Mouse (Mus musculus) embryonic fibroblast, embryonic 13.5 days (primary cell): ENCODE measurements around the gene Psmd13. TPM values are rescaled to one million over a fixed set of nuclear protein-coding genes. Genes with fewer than 3 reads are reported as not detected.

Experiments
- H3K27ac ChIP-seq: 2 replicates; pipeline ENCODE4 v1.5.1; 2012; ENCODE audit warnings: low read length, control low read depth, inconsistent platforms; ENCODE audit not compliant: insufficient read depth
- H3K4me1 ChIP-seq: 2 replicates; pipeline ENCODE4 v1.6.1; 2011; ENCODE audit warnings: low read length; ENCODE audit not compliant: control insufficient read depth, insufficient read depth
- H3K4me3 ChIP-seq: 2 replicates; pipeline ENCODE4 v1.5.1; 2011; ENCODE audit warnings: mild to moderate bottlenecking, control low read depth, low read length; ENCODE audit not compliant: insufficient read depth
- CTCF ChIP-seq: IDR thresholded peaks from 2 replicates; pipeline ENCODE4 v1.5.1; 2011; ENCODE audit warnings: mild to moderate bottlenecking, control low read depth, low read length, moderate library complexity, borderline replicate concordance; ENCODE audit not compliant: insufficient read depth
- POLR2A ChIP-seq: IDR thresholded peaks from 2 replicates; pipeline ENCODE4 v1.6.1; 2011; ENCODE audit warnings: low read depth, mild to moderate bottlenecking, control low read depth, low read length, moderate library complexity
- polyA plus RNA-seq: library from polyadenylated mRNA; stranded (reverse); fragments of >200 nt; gene quantifications from 2 replicates; pipeline ENCODE4 v1.2.4, GENCODE M21; 2011; ENCODE audit warnings: low read depth; ENCODE audit not compliant: missing spikeins, insufficient read length

Psmd13 gene
- polyA plus RNA-seq, 1 experiment, result 206 TPM

DNA sequence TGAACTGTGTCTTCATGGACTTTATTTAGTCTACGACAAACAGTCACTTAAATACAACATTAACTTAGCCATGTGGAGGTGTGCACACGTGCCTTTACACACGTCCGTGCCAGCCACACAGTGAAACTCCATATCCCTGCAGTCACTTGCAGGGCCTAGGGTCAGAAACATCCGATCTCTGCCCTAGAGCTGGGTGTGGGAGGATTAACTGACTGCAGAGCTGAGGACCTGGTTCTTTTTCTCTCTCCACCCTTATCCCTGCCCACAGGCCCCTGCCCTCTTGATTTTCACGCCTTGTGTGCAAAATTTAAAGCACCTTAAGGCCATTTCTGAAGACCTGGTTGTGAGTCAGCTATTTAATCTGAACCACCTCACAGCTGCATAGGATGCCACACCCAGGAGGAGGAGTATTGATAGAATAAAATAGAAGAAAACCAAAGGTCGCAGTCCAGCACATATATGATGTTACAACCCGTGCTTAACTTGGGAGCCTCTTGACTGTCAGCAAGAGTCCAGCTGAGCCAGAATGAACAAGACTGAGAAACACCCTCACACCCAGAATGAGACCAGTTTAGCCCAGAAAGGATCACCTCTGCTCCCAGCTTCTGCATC, 38.8 kb downstream of the Psmd13 start, which contains the start of gene Nlrp6:
TSS of gene Nlrp6 (plus strand) at position 485 of the 612 bp plus-strand sequence.
- TF ChIP-seq CTCF, result no peak
- no peak for TF ChIP-seq POLR2A
- Histone ChIP-seq H3K27ac (no peak within 1 kb of the TSS), H3K4me3 (no peak within 1 kb of the TSS), H3K4me1 (0 out of 2 replicates have a peak, but pooled peaks cover 2% of the 10 kb centered on the region)

- TF ChIP-seq POLR2A (no peak), CTCF (no peak)
Observed at GRCm38 (mm10) chr7:140921225-140921975, 39.6 kb downstream of the Psmd13 start.

DNA sequence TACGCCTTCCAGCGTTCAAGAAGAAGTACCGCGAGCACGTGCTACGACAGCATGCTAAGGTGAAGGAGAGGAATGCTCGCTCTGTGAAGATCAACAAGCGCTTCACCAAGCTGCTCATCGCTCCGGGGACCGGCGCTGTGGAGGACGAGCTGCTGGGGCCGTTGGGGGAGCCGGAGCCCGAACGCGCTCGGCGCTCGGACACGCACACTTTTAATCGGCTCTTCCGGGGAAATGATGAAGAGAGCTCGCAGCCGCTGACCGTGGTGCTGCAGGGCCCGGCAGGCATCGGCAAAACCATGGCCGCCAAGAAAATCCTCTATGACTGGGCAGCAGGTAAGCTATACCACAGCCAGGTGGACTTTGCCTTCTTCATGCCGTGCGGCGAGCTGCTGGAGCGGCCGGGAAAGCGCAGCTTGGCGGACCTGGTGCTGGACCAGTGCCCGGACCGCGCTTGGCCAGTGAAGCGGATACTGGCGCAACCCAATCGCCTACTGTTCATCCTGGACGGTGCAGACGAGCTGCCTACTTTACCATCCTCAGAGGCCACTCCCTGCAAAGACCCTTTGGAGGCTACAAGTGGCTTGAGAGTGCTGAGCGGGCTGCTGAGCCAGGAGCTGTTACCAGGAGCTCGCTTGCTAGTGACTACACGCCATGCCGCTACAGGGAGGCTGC, 40.8 kb downstream of the Psmd13 start:
- TF ChIP-seq CTCF (no peak), POLR2A (no peak)
- Histone ChIP-seq H3K4me3 (peak overlapping the region; percentile 10), H3K4me1 (0 out of 2 replicates have a peak, but pooled peaks cover 2% of the 10 kb centered on the region), H3K27ac (no peak overlapping the region)

More at GRCm38 (mm10) chr7:140921225-140921975, 39.6 kb downstream of the Psmd13 start:
- no peak overlapping the region for H3K4me3 ChIP-seq
- 0 out of 2 replicates have a peak, but pooled peaks cover 2% of the 10 kb centered on the region for H3K4me1 ChIP-seq
- no peak overlapping the region for H3K27ac ChIP-seq

GRCm38 (mm10) chr7:140923070-140923775, 41.5 kb downstream of the Psmd13 start:
- Histone ChIP-seq H3K27ac (no peak overlapping the region), H3K4me3 (no peak overlapping the region), H3K4me1 (0 out of 2 replicates have a peak, but pooled peaks cover 2% of the 10 kb centered on the region)
- TF ChIP-seq CTCF (no peak), POLR2A (no peak)

DNA sequence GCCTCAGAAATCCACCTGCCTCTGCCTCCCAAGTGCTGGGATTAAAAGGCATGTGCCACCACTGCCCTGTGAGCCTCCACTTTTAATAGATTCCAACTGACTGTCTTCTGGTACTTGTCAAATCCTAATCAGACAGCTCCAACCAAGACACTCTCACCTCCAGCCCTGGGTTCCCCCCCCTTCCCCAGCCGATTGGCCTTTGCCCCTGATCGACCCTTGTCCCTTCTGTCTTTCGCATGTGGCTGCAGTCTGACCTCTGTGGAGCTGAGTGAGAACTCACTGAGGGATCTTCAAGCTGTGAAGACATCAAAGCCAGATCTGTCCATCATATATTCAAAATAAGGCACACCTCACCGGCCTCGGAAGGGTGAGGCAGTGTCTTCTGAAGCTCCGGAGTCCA, 45.4 kb downstream of the Psmd13 start:
- TF ChIP-seq POLR2A, result no peak
- no peak for TF ChIP-seq CTCF
- Histone ChIP-seq H3K4me3 (no peak overlapping the region), H3K4me1 (0 out of 2 replicates have a peak, but pooled peaks cover 2% of the 10 kb centered on the region), H3K27ac (no peak overlapping the region)

DNA sequence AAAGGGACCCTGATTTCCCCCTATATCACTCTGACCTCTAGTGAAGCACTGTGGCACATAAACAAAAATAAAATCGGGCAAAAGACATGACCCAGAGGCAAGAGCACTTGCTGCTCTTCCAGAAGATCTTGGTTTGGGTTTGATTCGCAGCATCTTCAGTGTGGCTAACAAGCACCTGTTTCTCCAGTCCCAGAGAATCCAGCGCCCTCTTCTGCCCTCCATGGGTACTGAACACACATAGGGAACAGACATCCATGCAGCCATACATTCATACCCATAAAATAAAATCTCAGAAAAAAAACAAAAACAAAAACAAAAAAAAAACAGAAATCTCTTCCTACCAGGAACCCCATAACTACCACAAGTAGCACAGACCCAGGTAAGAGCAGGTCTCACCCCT, 56.7 kb downstream of the Psmd13 start:
- H3K27ac ChIP-seq, result no peak overlapping the region

DNA sequence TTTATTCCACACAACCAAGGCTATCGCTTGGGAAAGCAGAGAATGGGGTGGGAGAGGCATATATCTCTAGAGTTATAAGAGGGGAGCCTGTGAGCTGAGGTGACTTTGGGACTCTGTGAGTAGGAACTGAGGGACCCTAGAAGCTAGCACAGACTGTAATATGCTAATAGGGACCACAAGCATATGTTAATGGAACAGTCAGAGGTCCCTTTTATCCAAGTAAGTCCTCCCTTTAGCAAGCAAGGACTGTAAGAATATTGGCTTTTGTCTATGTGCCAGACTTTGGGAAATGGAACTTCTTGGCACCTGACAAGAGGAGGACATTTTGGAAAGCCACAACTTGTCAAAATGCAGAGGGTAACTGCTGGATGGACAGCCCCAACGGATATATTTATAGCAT, 57.1 kb downstream of the Psmd13 start:
- Histone ChIP-seq H3K27ac (no peak overlapping the region), H3K4me1 (peaks cover 2% of the 10 kb centered on the region; the same call in 1 of the 2 replicates), H3K4me3 (no peak overlapping the region)
- TF ChIP-seq POLR2A, result no peak

More for the DNA sequence above, 56.7 kb downstream of the Psmd13 start:
- peaks cover 2% of the 10 kb centered on the region; the same call in 1 of the 2 replicates for H3K4me1 ChIP-seq
- no peak for TF ChIP-seq CTCF
- TF ChIP-seq POLR2A, result no peak
- no peak overlapping the region for H3K4me3 ChIP-seq

GRCm38 (mm10) chr7:140939669-140940171, 58.0 kb downstream of the Psmd13 start:
- H3K4me1 ChIP-seq, result peaks cover 2% of the 10 kb centered on the region; the same call in 1 of the 2 replicates
- no peak overlapping the region for H3K27ac ChIP-seq
- no peak overlapping the region for H3K4me3 ChIP-seq
- no peak for TF ChIP-seq CTCF
- no peak for TF ChIP-seq POLR2A

DNA sequence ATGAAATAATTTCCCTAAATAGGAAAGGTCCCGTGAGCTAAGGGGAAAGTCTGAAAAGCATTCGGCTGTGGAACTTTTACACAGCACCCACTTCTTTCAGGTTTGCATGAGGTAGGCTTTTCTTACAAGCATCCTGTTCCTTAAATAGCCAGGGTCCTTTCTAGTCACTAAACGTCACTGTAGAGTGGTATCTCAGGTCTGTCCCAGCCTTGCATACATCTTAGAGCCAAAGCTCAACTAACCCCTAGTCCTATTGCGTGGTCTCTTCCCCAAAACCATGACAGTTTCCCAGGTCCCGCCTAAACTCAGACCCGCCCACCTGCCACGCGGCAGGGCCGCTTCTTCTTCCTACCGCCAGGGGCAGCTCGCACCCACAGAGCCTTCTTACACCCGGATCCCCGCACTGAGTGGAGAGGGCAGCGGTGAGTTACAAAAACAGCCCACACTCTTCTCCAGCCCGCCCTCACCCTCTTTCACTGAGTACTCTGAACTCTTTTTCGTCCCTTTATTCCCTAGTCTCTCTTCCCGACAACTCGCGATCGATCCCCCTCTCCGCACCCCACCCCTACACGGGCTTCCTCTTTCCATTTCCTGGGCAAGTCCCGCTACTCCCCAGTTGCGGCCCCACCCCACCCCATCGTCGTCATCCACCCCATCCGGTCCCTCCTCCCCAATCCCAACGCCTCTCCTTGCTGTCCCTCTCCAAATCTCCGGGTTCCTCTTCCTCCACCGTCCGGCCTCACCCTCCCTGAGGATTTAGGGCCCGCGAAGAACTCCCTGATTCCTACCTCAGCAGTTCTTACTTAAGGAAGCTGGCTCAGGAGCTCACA, 59.7 kb downstream of the Psmd13 start, which contains the start of gene Pgghg:
TSS of gene Pgghg (plus strand) at position 170 of the 830 bp plus-strand sequence.
- peak within 1 kb of the TSS; percentile 53 for H3K4me3 ChIP-seq

More for the DNA sequence above, 59.7 kb downstream of the Psmd13 start, which contains the start of gene Pgghg:
- TF ChIP-seq CTCF, result peak; percentile 60
- peak; percentile 68 for TF ChIP-seq POLR2A
- H3K4me1 ChIP-seq, result peaks cover 2% of the 10 kb centered on the region; the same call in 1 of the 2 replicates
- peak within 1 kb of the TSS; percentile 98 for H3K27ac ChIP-seq
